In genomic region chr14:30697407-30698052, GRCm38 (mm10) we compare ENCODE assay signal across 21 mouse cellular contexts. TPM values are rescaled to one million over a fixed set of nuclear protein-coding genes. Genes with fewer than 3 reads are reported as not detected.
DNase-seq lines count a peak whose midpoint lies in the region; ATAC-seq lines count a peak whose summit lies in the region.
"Had no signal": no experiment of that assay in that cellular context is flagged by ENCODE, and none has a peak within 500 bp of the region (broad histone marks: within the 10 kb centered on the region; RNA-seq: fewer than 3 reads in every experiment).

No protein-coding gene starts in this region.

- no peak overlapping the region for H3K4me2 ChIP-seq in forebrain, embryonic 12.5 days
- no peak overlapping the region for H3K4me2 ChIP-seq in forebrain, embryonic 11.5 days (ENCODE audit: low read depth, low read length, severe bottlenecking)
- H3K4me2 ChIP-seq in midbrain, embryonic 13.5 days (replicated peaks), result no peak overlapping the region
- H3K4me2 ChIP-seq in embryonic facial prominence, embryonic 13.5 days, result no peak overlapping the region
- peak overlapping the region; percentile 1; the same call in 1 of the 2 replicates for H3K4me2 ChIP-seq in midbrain, embryonic 16.5 days (ENCODE audit: low read length)
- H3K4me2 ChIP-seq: embryonic facial prominence, embryonic 12.5 days; heart, embryonic 11.5 days; limb, embryonic 12.5 days had no signal

- no peak for DNase-seq in forebrain, embryonic 11.5 days (ENCODE audit: low spot score)
- DNase-seq in midbrain, embryonic 10.5 days (ENCODE audit: low spot score), result no peak
- no peak for DNase-seq in urinary bladder, postnatal 10 days (ENCODE audit: low spot score)
- DNase-seq in adrenal gland, adult (ENCODE audit: inconsistent age in 2 of 2, low spot score in 1 of 2), result no peak
- DNase-seq: adrenal gland, postnatal 36 days; cerebellum, postnatal 14 days; gastrocnemius, postnatal 36 days; kidney, postnatal 4 days; lung, postnatal 14 days; thymus, postnatal 36 days had no signal

- H3K4me1 ChIP-seq in forebrain, embryonic 12.5 days, result peaks cover 9% of the 10 kb centered on the region
- H3K4me1 ChIP-seq in forebrain, embryonic 11.5 days (replicated peaks; ENCODE audit: control insufficient read depth, insufficient read depth, low read length), result no peaks in the 10 kb centered on the region; the same call in 1 of the 2 replicates
- peaks cover 15% of the 10 kb centered on the region for H3K4me1 ChIP-seq in midbrain, embryonic 13.5 days (replicated peaks)
- H3K4me1 ChIP-seq in midbrain, embryonic 10.5 days, result peaks cover 14% of the 10 kb centered on the region
- H3K4me1 ChIP-seq in embryonic facial prominence, embryonic 13.5 days, result peaks cover 4% of the 10 kb centered on the region; the same call in 1 of the 2 replicates
- peaks cover 16% of the 10 kb centered on the region for H3K4me1 ChIP-seq in midbrain, embryonic 16.5 days (ENCODE audit: control insufficient read depth, insufficient read depth, low read length)
- H3K4me1 ChIP-seq: embryonic facial prominence, embryonic 12.5 days had no signal

- WGBS in forebrain, embryonic 12.5 days, result 68% methylated on average over 15 of the region's 15 CpGs
- 72% methylated on average over 15 of the region's 15 CpGs for WGBS in forebrain, embryonic 11.5 days
- WGBS in midbrain, embryonic 13.5 days, result 59% methylated on average over 15 of the region's 15 CpGs
- WGBS in midbrain, embryonic 10.5 days, result 75% methylated on average over 15 of the region's 15 CpGs
- 75% methylated on average over 15 of the region's 15 CpGs for WGBS in embryonic facial prominence, embryonic 13.5 days
- WGBS in midbrain, embryonic 16.5 days, result 58% methylated on average over 15 of the region's 15 CpGs

- 0 out of 2 replicates have a peak overlapping the region, but pooled peaks have one; percentile 8 for H3K27ac ChIP-seq in forebrain, embryonic 12.5 days
- H3K27ac ChIP-seq in forebrain, embryonic 11.5 days (ENCODE audit: low read depth, low read length), result no peak overlapping the region
- peak overlapping the region; percentile 1; the same call in 1 of the 2 replicates for H3K27ac ChIP-seq in midbrain, embryonic 13.5 days
- H3K27ac ChIP-seq in midbrain, embryonic 10.5 days (replicated peaks), result no peak overlapping the region
- no peak overlapping the region for H3K27ac ChIP-seq in embryonic facial prominence, embryonic 13.5 days
- H3K27ac ChIP-seq in midbrain, embryonic 16.5 days (ENCODE audit: low read length), result peak overlapping the region; percentile 64
- H3K27ac ChIP-seq: embryonic facial prominence, embryonic 12.5 days; limb, embryonic 12.5 days; liver, embryonic 14.5 days; stomach, postnatal 0 days had no signal

- no peaks in the 10 kb centered on the region for H3K9me3 ChIP-seq in forebrain, embryonic 12.5 days
- H3K9me3 ChIP-seq in forebrain, embryonic 11.5 days (ENCODE audit: control insufficient read depth, low read length), result no peaks in the 10 kb centered on the region
- no peaks in the 10 kb centered on the region for H3K9me3 ChIP-seq in midbrain, embryonic 13.5 days
- no peaks in the 10 kb centered on the region for H3K9me3 ChIP-seq in midbrain, embryonic 10.5 days (replicated peaks)
- no peaks in the 10 kb centered on the region for H3K9me3 ChIP-seq in embryonic facial prominence, embryonic 13.5 days
- no peaks in the 10 kb centered on the region for H3K9me3 ChIP-seq in midbrain, embryonic 16.5 days (replicated peaks; ENCODE audit: control insufficient read depth, low read length, poor library complexity, severe bottlenecking)
- H3K9me3 ChIP-seq: embryonic facial prominence, embryonic 12.5 days; limb, embryonic 12.5 days had no signal

- H3K27me3 ChIP-seq in forebrain, embryonic 12.5 days, result no peaks in the 10 kb centered on the region
- H3K27me3 ChIP-seq in forebrain, embryonic 11.5 days (ENCODE audit: control insufficient read depth, insufficient read depth, low read length), result no peaks in the 10 kb centered on the region
- H3K27me3 ChIP-seq in midbrain, embryonic 13.5 days, result no peaks in the 10 kb centered on the region
- no peaks in the 10 kb centered on the region for H3K27me3 ChIP-seq in midbrain, embryonic 10.5 days (ENCODE audit: low read depth, poor library complexity, severe bottlenecking)
- no peaks in the 10 kb centered on the region for H3K27me3 ChIP-seq in embryonic facial prominence, embryonic 13.5 days
- H3K27me3 ChIP-seq in midbrain, embryonic 16.5 days (ENCODE audit: control insufficient read depth, insufficient read depth, low read depth, low read length), result no peaks in the 10 kb centered on the region
- H3K27me3 ChIP-seq: CH12.LX; embryonic facial prominence, embryonic 12.5 days; limb, embryonic 12.5 days had no signal

- ATAC-seq in forebrain, embryonic 12.5 days (ENCODE audit: low FRiP score), result peak; percentile 49; the same call in 1 of the 2 replicates
- no peak for ATAC-seq in forebrain, embryonic 11.5 days (replicated peaks; ENCODE audit: low FRiP score)
- ATAC-seq in midbrain, embryonic 13.5 days, result peak; percentile 73
- no peak for ATAC-seq in embryonic facial prominence, embryonic 13.5 days (ENCODE audit: insufficient number of reproducible peaks, insufficient read depth, low FRiP score, low TSS enrichment, low read depth)
- ATAC-seq in midbrain, embryonic 16.5 days, result peak; percentile 86
- ATAC-seq: intestine, postnatal 0 days had no signal

- H3K9ac ChIP-seq in forebrain, embryonic 12.5 days, result no peak overlapping the region
- H3K9ac ChIP-seq in forebrain, embryonic 11.5 days (ENCODE audit: low read length), result no peak overlapping the region
- H3K9ac ChIP-seq in midbrain, embryonic 13.5 days (replicated peaks), result no peak overlapping the region
- 0 out of 2 replicates have a peak overlapping the region, but pooled peaks have one; percentile 2 for H3K9ac ChIP-seq in embryonic facial prominence, embryonic 13.5 days
- H3K9ac ChIP-seq in midbrain, embryonic 16.5 days (ENCODE audit: low read depth, low read length), result no peak overlapping the region
- H3K9ac ChIP-seq: embryonic facial prominence, embryonic 12.5 days; limb, embryonic 12.5 days; liver, embryonic 14.5 days had no signal

- H3K4me3 ChIP-seq in forebrain, embryonic 12.5 days (replicated peaks), result no peak overlapping the region
- no peak overlapping the region for H3K4me3 ChIP-seq in forebrain, embryonic 11.5 days (ENCODE audit: low read depth, low read length)
- H3K4me3 ChIP-seq in midbrain, embryonic 13.5 days (replicated peaks), result no peak overlapping the region
- H3K4me3 ChIP-seq in midbrain, embryonic 10.5 days, result no peak overlapping the region
- H3K4me3 ChIP-seq in embryonic facial prominence, embryonic 13.5 days, result no peak overlapping the region
- H3K4me3 ChIP-seq in midbrain, embryonic 16.5 days (ENCODE audit: low read depth, low read length), result no peak overlapping the region
- H3K4me3 ChIP-seq: embryonic facial prominence, embryonic 12.5 days; limb, embryonic 12.5 days had no signal

- H3K36me3 ChIP-seq in forebrain, embryonic 12.5 days (replicated peaks), result no peaks in the 10 kb centered on the region
- H3K36me3 ChIP-seq in forebrain, embryonic 11.5 days (ENCODE audit: control insufficient read depth, insufficient read depth, low read length), result no peaks in the 10 kb centered on the region
- H3K36me3 ChIP-seq in midbrain, embryonic 13.5 days, result peaks cover 5% of the 10 kb centered on the region; the same call in 1 of the 2 replicates
- H3K36me3 ChIP-seq in midbrain, embryonic 10.5 days, result no peaks in the 10 kb centered on the region
- H3K36me3 ChIP-seq in embryonic facial prominence, embryonic 13.5 days, result peaks cover 15% of the 10 kb centered on the region
- H3K36me3 ChIP-seq in midbrain, embryonic 16.5 days (ENCODE audit: control insufficient read depth, insufficient read depth, low read length), result no peaks in the 10 kb centered on the region; the same call in 1 of the 2 replicates
- H3K36me3 ChIP-seq: embryonic facial prominence, embryonic 12.5 days had no signal

RNA-seq across cellular contexts. Expression of gene Sfmbt1, which starts 17.1 kb away (rescaled TPM):
- polyA plus RNA-seq in forebrain, embryonic 12.5 days (2016; fragmentation: Nextera tagmentation; extraction: Ambion mirVana), result 24.6 and 28.1 TPM in 2 replicates
- polyA plus RNA-seq in forebrain, embryonic 11.5 days (2014; fragmentation: Nextera tagmentation; extraction: Ambion mirVana), result 27.1 and 29.2 TPM in 2 replicates
- 21.2 and 21.5 TPM in 2 replicates for polyA plus RNA-seq in midbrain, embryonic 13.5 days (2015; fragmentation: Nextera tagmentation; extraction: Ambion mirVana)
- polyA plus RNA-seq in midbrain, embryonic 10.5 days (2016; fragmentation: Nextera tagmentation; extraction: Ambion mirVana), result 22.4 and 22.6 TPM in 2 replicates
- polyA plus RNA-seq in embryonic facial prominence, embryonic 13.5 days (2015; fragmentation: Nextera tagmentation; extraction: Ambion mirVana), result 14.7 and 17.6 TPM in 2 replicates
- polyA plus RNA-seq in midbrain, embryonic 16.5 days (2015; fragmentation: Nextera tagmentation; extraction: Ambion mirVana), result 17.4 and 21.7 TPM in 2 replicates

RNA-seq across cellular contexts. Expression of gene Rft1, which starts 43.4 kb away (rescaled TPM):
- 10.9 TPM in 2 replicates for polyA plus RNA-seq in forebrain, embryonic 12.5 days (2016; fragmentation: Nextera tagmentation; extraction: Ambion mirVana)
- 11.3 and 11.4 TPM in 2 replicates for polyA plus RNA-seq in forebrain, embryonic 11.5 days (2014; fragmentation: Nextera tagmentation; extraction: Ambion mirVana)
- 10.8 and 10.9 TPM in 2 replicates for polyA plus RNA-seq in midbrain, embryonic 13.5 days (2015; fragmentation: Nextera tagmentation; extraction: Ambion mirVana)
- 14.8 and 15.3 TPM in 2 replicates for polyA plus RNA-seq in midbrain, embryonic 10.5 days (2016; fragmentation: Nextera tagmentation; extraction: Ambion mirVana)
- 21.5 and 21.6 TPM in 2 replicates for polyA plus RNA-seq in embryonic facial prominence, embryonic 13.5 days (2015; fragmentation: Nextera tagmentation; extraction: Ambion mirVana)
- 8.3 and 9.4 TPM in 2 replicates for polyA plus RNA-seq in midbrain, embryonic 16.5 days (2015; fragmentation: Nextera tagmentation; extraction: Ambion mirVana)

Comparison
In these comparisons a context has a peak if more than half of its experiments do, and no peak if none do; other contexts are left out.
1. ATAC-seq: peak in forebrain, embryonic 12.5 days (single experiment), midbrain, embryonic 13.5 days (single experiment) and midbrain, embryonic 16.5 days (single experiment); none in forebrain, embryonic 11.5 days (single experiment) and embryonic facial prominence, embryonic 13.5 days (single experiment).
2. H3K27ac ChIP-seq: peak in forebrain, embryonic 12.5 days (single experiment), midbrain, embryonic 13.5 days (single experiment) and midbrain, embryonic 16.5 days (single experiment); none in forebrain, embryonic 11.5 days (single experiment), midbrain, embryonic 10.5 days (single experiment) and embryonic facial prominence, embryonic 13.5 days (single experiment).